Mouse (Mus musculus) heart, postnatal 25 days (tissue): ENCODE measurements around the gene Cdc34. TPM values are rescaled to one million over a fixed set of nuclear protein-coding genes. Genes with fewer than 3 reads are reported as not detected.

ENCODE experiments used
- total RNA-seq, 2 experiments: library from RNA; stranded (reverse); gene quantifications; 2 replicates each; pipeline ENCODE4 v1.2.3; 2021

Gene Cdc34
- total RNA-seq, 2 experiments from 2014 or later = 183 to 190 TPM

Other genes starting within 250 kb of the Cdc34 start
- gene Vmn2r83, start 213.5 kb upstream of the Cdc34 start, total RNA-seq = not detected
- gene Plpp2, start 148.4 kb upstream of the Cdc34 start, total RNA-seq = 1 to 10 TPM; 2.7 to 2.9 TPM
- 10 to 100 TPM; 12.2 to 12.3 TPM for gene Mier2, start 127.0 kb upstream of the Cdc34 start, total RNA-seq
- not detected for gene Theg, start 94.9 kb upstream of the Cdc34 start, total RNA-seq
- gene C2cd4c, start 68.2 kb upstream of the Cdc34 start, total RNA-seq = not detected
- gene Shc2, start 44.3 kb upstream of the Cdc34 start, total RNA-seq = 1 to 10 TPM; 2.2 to 2.4 TPM
- not detected for gene Odf3l2, start 36.5 kb upstream of the Cdc34 start, total RNA-seq
- gene Madcam1, start 17.6 kb upstream of the Cdc34 start, total RNA-seq = not detected
- gene Tpgs1, start 12.8 kb upstream of the Cdc34 start, total RNA-seq = 10 to 100 TPM; 18.3 to 19.4 TPM
- 1 to 10 TPM; 6.0 to 7.2 TPM for gene Gzmm, start 6.8 kb downstream of the Cdc34 start, total RNA-seq
- 1,000 to 10,000 TPM; 1,236 to 1,242 TPM for gene Bsg, start 22.3 kb downstream of the Cdc34 start, total RNA-seq
- 10 to 100 TPM; 26.0 to 28.5 TPM for gene Hcn2, start 34.4 kb downstream of the Cdc34 start, total RNA-seq
- gene Polrmt, start 64.4 kb downstream of the Cdc34 start, total RNA-seq = 10 to 100 TPM; 37.0 to 38.6 TPM
- gene Fgf22, start 72.9 kb downstream of the Cdc34 start, total RNA-seq = not detected
- gene Rnf126, start 84.8 kb downstream of the Cdc34 start, total RNA-seq = 10 to 100 TPM; 21.2 to 22.8 TPM
- 1 to 10 TPM; 2.9 to 4.2 TPM for gene Fstl3, start 95.1 kb downstream of the Cdc34 start, total RNA-seq
- not detected for gene Prss57, start 108.8 kb downstream of the Cdc34 start, total RNA-seq
- 10 to 100 TPM; 70.3 to 77.3 TPM for gene Palm, start 111.4 kb downstream of the Cdc34 start, total RNA-seq
- under 1 TPM; 0.59 to 0.70 TPM for gene Misp, start 138.8 kb downstream of the Cdc34 start, total RNA-seq
- 10 to 100 TPM; 54.6 to 59.3 TPM for gene Ptbp1, start 172.2 kb downstream of the Cdc34 start, total RNA-seq
- under 1 TPM in 1 of 2 experiments, not detected in 1; 0.44 TPM for gene Prtn3, start 192.3 kb downstream of the Cdc34 start, total RNA-seq
- not detected for gene Plppr3, start 192.4 kb downstream of the Cdc34 start, total RNA-seq
- not detected for gene Elane, start 204.1 kb downstream of the Cdc34 start, total RNA-seq
- gene Cfd, start 208.7 kb downstream of the Cdc34 start, total RNA-seq = 10 to 100 TPM; 11.1 to 61.8 TPM
- gene Med16, start 226.7 kb downstream of the Cdc34 start, total RNA-seq = 10 to 100 TPM; 49.2 to 50.7 TPM
- not detected for gene Gm26602, start 228.7 kb downstream of the Cdc34 start, total RNA-seq
- gene Kiss1r, start 234.8 kb downstream of the Cdc34 start, total RNA-seq = under 1 TPM; 0.14 to 0.18 TPM
- 10 to 100 TPM; 81.1 to 82.9 TPM for gene R3hdm4, start 239.0 kb downstream of the Cdc34 start, total RNA-seq
- 1 to 10 TPM; 1.9 to 2.0 TPM for gene Arid3a, start 244.8 kb downstream of the Cdc34 start, total RNA-seq